Mouse (Mus musculus) liver, embryonic 14.5 days (tissue): Measurements from ENCODE around the gene Olfr350. TPM values are rescaled to one million over a fixed set of nuclear protein-coding genes. Genes with fewer than 3 reads are reported as not detected.

Experiments used
- ATAC-seq: fragments of 200-750 bp; cut with Nextera tagmentation; 2 replicates; pipeline ENCODE4 v1.8.0; 2017; ENCODE audit warnings: moderate number of reproducible peaks, mild to moderate bottlenecking, moderate library complexity; ENCODE audit not compliant: insufficient read depth
- DNase-seq, 3 experiments: peaks; one replicate each; pipeline ENCODE4 v3.0.0-alpha.2; 2012 to 2013; ENCODE audit warnings: low read depth in 3 of 3, low spot score in 3 of 3
- H3K27ac ChIP-seq: fragments of 300-500 bp; sonication (generic); 2 replicates; pipeline ENCODE4 v1.5.1; 2014; ENCODE audit warnings: moderate library complexity, mild to moderate bottlenecking, control low read depth, inconsistent platforms
- H3K27me3 ChIP-seq: fragments of 300-500 bp; sonication (generic); 2 replicates; pipeline ENCODE4 v1.6.1; 2014; ENCODE audit warnings: mild to moderate bottlenecking, low read length, moderate library complexity; ENCODE audit not compliant: control insufficient read depth, insufficient read depth
- H3K36me3 ChIP-seq: fragments of 300-500 bp; sonication (generic); replicated peaks from 2 replicates; pipeline ENCODE4 v1.6.1; 2014; ENCODE audit warnings: low read depth; ENCODE audit not compliant: control insufficient read depth, insufficient read depth
- H3K4me1 ChIP-seq, 2 experiments: fragments of 200-500 bp in 1 of 2; fragments of 300-500 bp in 1 of 2; sonication (generic) in 1 of 2; replicated peaks; 2 replicates each; pipeline ENCODE4 v1.6.1; 2012 to 2014; ENCODE audit warnings: antibody characterized with exemption in 1 of 2, inconsistent platforms in 1 of 2, low read length in 1 of 2; ENCODE audit not compliant: control insufficient read depth in 2 of 2, insufficient read depth in 2 of 2
- H3K4me2 ChIP-seq: fragments of 300-500 bp; sonication (generic); 2 replicates; pipeline ENCODE4 v1.6.1; 2014; ENCODE audit warnings: low read depth, mild to moderate bottlenecking, control low read depth, moderate library complexity
- H3K4me3 ChIP-seq, 2 experiments: fragments of 200-500 bp in 1 of 2; fragments of 300-500 bp in 1 of 2; sonication (generic) in 1 of 2; 2 replicates each; pipeline ENCODE4 v1.5.1; 2012 to 2014; ENCODE audit warnings: low read depth in 2 of 2, low read length in 2 of 2, mild to moderate bottlenecking in 2 of 2, control low read depth in 1 of 2, inconsistent platforms in 1 of 2, moderate library complexity in 1 of 2; ENCODE audit not compliant: insufficient read depth in 1 of 2
- H3K9ac ChIP-seq: fragments of 300-500 bp; sonication (generic); replicated peaks from 2 replicates; pipeline ENCODE4 v1.6.1; 2014; ENCODE audit warnings: mild to moderate bottlenecking, control low read depth, moderate library complexity
- H3K9me3 ChIP-seq: fragments of 300-500 bp; sonication (generic); 2 replicates; pipeline ENCODE4 v1.6.1; 2016; ENCODE audit warnings: low read length, mixed read lengths; ENCODE audit not compliant: control insufficient read depth
- CTCF ChIP-seq: IDR thresholded peaks from 2 replicates; pipeline ENCODE4 v1.5.1; 2016; ENCODE audit warnings: antibody characterized with exemption, low read depth, control low read depth
- EP300 ChIP-seq: IDR thresholded peaks from 2 replicates; pipeline ENCODE4 v1.6.1; 2016; ENCODE audit warnings: antibody characterized with exemption, low read depth
- WGBS: fragments of 180-500 bp; shearing (Covaris S2); extraction: QIAGEN DNeasy Blood & Tissue Kit; methylation state at CpG from one replicate; pipeline ENCODE4 v1.1.7; 2014; ENCODE audit not compliant: insufficient replicate concordance; 5-methylcytosine and 5-hydroxymethylcytosine counted together
- polyA plus RNA-seq, 2 experiments: library from polyadenylated mRNA; depleted of rRNA in 1 of 2; stranded (reverse) in 1 of 2; unstranded in 1 of 2; fragments of >200 nt; fragmentation: Nextera tagmentation in 1 of 2; extraction: Ambion mirVana in 1 of 2; gene quantifications; 2 replicates each; pipeline versions ENCODE4 v1.2.1 to v1.2.3; 2012 to 2014

The Olfr350 gene
- polyA plus RNA-seq (2012; rRNA removed), result not detected in 2 replicates
- not detected in 2 replicates for polyA plus RNA-seq (2014; fragmentation: Nextera tagmentation; extraction: Ambion mirVana)

GRCm38 (mm10) chr2:36846010-36846409 is at the start of gene Olfr350:
TSS of gene Olfr350 (plus strand) at chr2:36846310.
- Histone ChIP-seq H3K4me1 (no peaks in the 10 kb centered on the region), H3K27ac (no peak within 1 kb of the TSS), H3K9ac (no peak within 1 kb of the TSS), H3K9me3 (no peaks in the 10 kb centered on the region), H3K4me3 (no peak within 1 kb of the TSS), H3K4me2 (no peak within 1 kb of the TSS), H3K36me3 (no peaks in the 10 kb centered on the region), H3K27me3 (no peaks in the 10 kb centered on the region)
- 55% methylated on average over 1 of the region's 1 CpGs for WGBS
- DNase-seq (no peak), ATAC-seq (no peak)
- no peak for TF ChIP-seq CTCF
- TF ChIP-seq EP300, result no peak

GRCm38 (mm10) chr2:36816932-36817331 is 29.2 kb upstream of the Olfr350 start, which contains the start of gene Olfr3:
TSS of gene Olfr3 (minus strand) at chr2:36817032.
- Histone ChIP-seq H3K4me1 (no peaks in the 10 kb centered on the region), H3K4me2 (no peak within 1 kb of the TSS), H3K4me3 (no peak within 1 kb of the TSS), H3K27ac (no peak within 1 kb of the TSS), H3K9ac (no peak within 1 kb of the TSS), H3K36me3 (no peaks in the 10 kb centered on the region), H3K27me3 (no peaks in the 10 kb centered on the region), H3K9me3 (no peaks in the 10 kb centered on the region)
- no peak for DNase-seq
- 36% methylated on average over 1 of the region's 1 CpGs for WGBS
- ATAC-seq, result no peak
- TF ChIP-seq EP300, result no peak
- no peak for TF ChIP-seq CTCF

GRCm38 (mm10) chr2:36862560-36862959 is 16.4 kb downstream of the Olfr350 start, which contains the start of gene Olfr351:
TSS of gene Olfr351 (minus strand) at chr2:36862660.
- H3K4me3 ChIP-seq, result no peak within 1 kb of the TSS
- ATAC-seq, result no peak
- H3K9ac ChIP-seq, result no peak within 1 kb of the TSS
- H3K4me2 ChIP-seq, result no peak within 1 kb of the TSS
- no peaks in the 10 kb centered on the region for H3K27me3 ChIP-seq
- no peak within 1 kb of the TSS for H3K27ac ChIP-seq
- DNase-seq, result no peak
- 64% methylated on average over 1 of the region's 1 CpGs for WGBS
- H3K9me3 ChIP-seq, result no peaks in the 10 kb centered on the region
- H3K4me1 ChIP-seq, result no peaks in the 10 kb centered on the region
- TF ChIP-seq CTCF (no peak), EP300 (no peak)
- no peaks in the 10 kb centered on the region for H3K36me3 ChIP-seq

- no peaks in the 10 kb centered on the region for H3K9me3 ChIP-seq
- no peaks in the 10 kb centered on the region for H3K27me3 ChIP-seq
- 57% methylated on average over 1 of the region's 1 CpGs for WGBS
- no peaks in the 10 kb centered on the region for H3K36me3 ChIP-seq
- H3K4me2 ChIP-seq, result no peak within 1 kb of the TSS
- H3K9ac ChIP-seq, result no peak within 1 kb of the TSS
- no peak for DNase-seq
- ATAC-seq, result no peak
- TF ChIP-seq CTCF, result no peak
- no peak for TF ChIP-seq EP300
- no peak within 1 kb of the TSS for H3K4me3 ChIP-seq
- no peak within 1 kb of the TSS for H3K27ac ChIP-seq
- no peaks in the 10 kb centered on the region for H3K4me1 ChIP-seq
Measured at GRCm38 (mm10) chr2:36868160-36868559, 22.1 kb downstream of the Olfr350 start, which contains the start of gene Olfr352. TSS of gene Olfr352 (plus strand) at chr2:36868460.

DNA sequence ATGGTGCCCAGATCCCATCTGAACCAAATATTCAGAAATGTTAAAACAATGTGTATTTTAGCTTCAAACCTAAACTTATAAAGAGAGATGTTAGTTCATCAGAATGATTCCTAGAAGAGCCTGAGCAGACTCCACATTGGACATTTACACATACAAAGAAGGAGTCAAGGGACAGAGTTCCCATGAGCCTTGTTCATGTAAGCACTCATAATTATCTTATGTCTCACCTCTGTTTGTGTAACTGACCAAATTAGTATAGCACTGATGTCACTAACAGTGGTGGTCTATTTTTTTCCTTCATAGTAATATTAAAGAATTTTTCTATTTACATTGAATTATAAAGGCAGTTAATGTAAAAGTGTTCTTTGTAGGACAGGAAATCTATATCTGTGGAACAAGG is 46.7 kb downstream of the Olfr350 start, which contains the start of gene Olfr353:
Olfr353 (minus strand) TSS at position 101 of the 400 bp plus-strand sequence.
- H3K9ac ChIP-seq, result no peak within 1 kb of the TSS
- no peaks in the 10 kb centered on the region for H3K9me3 ChIP-seq
- H3K4me2 ChIP-seq, result no peak within 1 kb of the TSS
- H3K27ac ChIP-seq, result no peak within 1 kb of the TSS
- H3K4me1 ChIP-seq, result no peaks in the 10 kb centered on the region
- no peak within 1 kb of the TSS for H3K4me3 ChIP-seq
- TF ChIP-seq CTCF, result no peak
- no peak for TF ChIP-seq EP300
- ATAC-seq, result no peak
- no peaks in the 10 kb centered on the region for H3K27me3 ChIP-seq
- H3K36me3 ChIP-seq, result no peaks in the 10 kb centered on the region
- DNase-seq, result no peak
